Mouse (Mus musculus) neural tube, embryonic 12.5 days (tissue): Measurements from ENCODE around the gene Uhmk1. TPM values are rescaled to one million over a fixed set of nuclear protein-coding genes. Genes with fewer than 3 reads are reported as not detected.

ENCODE experiments used
- ATAC-seq: fragments of 200-750 bp; cut with Nextera tagmentation; 2 replicates; pipeline ENCODE4 v1.8.0; 2017; ENCODE audit warnings: low read depth, mild to moderate bottlenecking, moderate TSS enrichment, moderate library complexity; ENCODE audit not compliant: low FRiP score
- H3K27ac ChIP-seq: fragments of 300-500 bp; sonication (generic); 2 replicates; pipeline ENCODE4 v1.5.1; 2016
- H3K27me3 ChIP-seq: fragments of 300-500 bp; sonication (generic); replicated peaks from 2 replicates; pipeline ENCODE4 v1.6.1; 2016; ENCODE audit warnings: mild to moderate bottlenecking
- H3K36me3 ChIP-seq: fragments of 300-500 bp; sonication (generic); 2 replicates; pipeline ENCODE4 v1.6.1; 2016; ENCODE audit warnings: mild to moderate bottlenecking
- H3K4me1 ChIP-seq: fragments of 300-500 bp; sonication (generic); 2 replicates; pipeline ENCODE4 v1.6.1; 2016
- H3K4me2 ChIP-seq: fragments of 300-500 bp; sonication (generic); replicated peaks from 2 replicates; pipeline ENCODE4 v1.6.1; 2016; ENCODE audit warnings: mild to moderate bottlenecking
- H3K4me3 ChIP-seq: fragments of 300-500 bp; sonication (generic); 2 replicates; pipeline ENCODE4 v1.5.1; 2016
- H3K9ac ChIP-seq: fragments of 300-500 bp; sonication (generic); 2 replicates; pipeline ENCODE4 v1.6.1; 2016; ENCODE audit warnings: mild to moderate bottlenecking
- H3K9me3 ChIP-seq: fragments of 300-500 bp; sonication (generic); 2 replicates; pipeline ENCODE4 v1.6.1; 2016; ENCODE audit warnings: mild to moderate bottlenecking
- WGBS: fragments of 180-500 bp; shearing (Covaris S2); methylation state at CpG from one replicate; pipeline ENCODE4 v1.1.7; 2016; 5-methylcytosine and 5-hydroxymethylcytosine counted together
- polyA plus RNA-seq: library from polyadenylated mRNA; unstranded; fragments of >200 nt; fragmentation: Nextera tagmentation; extraction: Ambion mirVana; gene quantifications from 2 replicates; pipeline ENCODE4 v1.2.1, GENCODE M21; 2016

Gene Uhmk1
- polyA plus RNA-seq, 1 experiment from 2014 or later, result 15.0 TPM

DNA sequence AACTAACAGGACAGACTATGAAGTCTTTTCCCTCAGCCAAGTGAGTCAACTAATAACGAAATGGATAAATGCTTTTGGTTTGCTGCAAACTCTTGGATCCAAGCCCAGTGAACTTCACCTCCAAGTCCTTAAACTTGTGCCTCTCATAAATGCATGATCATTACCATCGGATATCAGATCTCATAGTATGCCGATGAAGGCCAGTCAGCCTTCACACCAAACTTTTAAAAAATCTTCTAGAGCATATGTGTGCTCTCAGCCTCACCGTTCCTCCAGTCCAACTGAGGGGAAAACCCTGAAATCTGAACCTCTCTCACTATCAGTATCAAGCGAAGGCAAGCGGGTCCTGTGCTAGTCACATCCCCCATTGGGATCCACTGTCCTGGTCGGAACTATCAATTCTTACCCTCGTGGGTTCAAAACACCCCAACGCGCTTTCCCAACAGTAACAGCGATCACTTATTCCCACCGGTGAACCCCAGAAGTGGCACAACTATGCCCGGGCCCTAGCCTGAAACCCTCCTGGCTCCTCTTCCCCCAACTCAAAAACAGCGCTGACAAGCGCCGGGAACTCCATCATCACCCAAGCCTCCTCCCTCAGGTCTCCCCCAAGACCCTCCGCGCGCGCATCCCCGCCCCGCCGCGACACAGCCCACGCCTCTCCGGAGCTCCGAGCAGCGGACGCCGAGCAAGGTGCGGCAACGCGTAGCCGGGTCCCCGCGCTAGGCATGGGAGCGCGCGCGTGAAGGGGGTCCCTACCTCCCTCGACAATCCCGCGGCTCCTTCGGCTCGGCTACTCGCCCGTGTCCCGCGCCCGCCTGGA lies 41.0 kb downstream of the Uhmk1 start:
- Histone ChIP-seq H3K4me3 (peak overlapping the region; percentile 75), H3K36me3 (no peaks in the 10 kb centered on the region), H3K9ac (peak overlapping the region; percentile 75), H3K27me3 (no peaks in the 10 kb centered on the region), H3K27ac (peak overlapping the region; percentile 53; the same call in 1 of the 2 replicates), H3K9me3 (no peaks in the 10 kb centered on the region), H3K4me2 (peak overlapping the region; percentile 78), H3K4me1 (peaks cover 8% of the 10 kb centered on the region)
- WGBS, result under 1% methylated on average over 49 of the region's 50 CpGs
- peak; percentile 86 for ATAC-seq

- Histone ChIP-seq H3K36me3 (peaks cover 16% of the 10 kb centered on the region), H3K4me2 (no peak overlapping the region), H3K27ac (no peak overlapping the region), H3K9ac (no peak overlapping the region), H3K4me1 (no peaks in the 10 kb centered on the region), H3K9me3 (no peaks in the 10 kb centered on the region), H3K27me3 (no peaks in the 10 kb centered on the region), H3K4me3 (no peak overlapping the region)
- no peak for ATAC-seq
- WGBS, result 94% methylated on average over 6 of the region's 6 CpGs
These were observed 47.4 kb downstream of the Uhmk1 start for GRCm38 (mm10) chr1:170167781-170168180.

DNA sequence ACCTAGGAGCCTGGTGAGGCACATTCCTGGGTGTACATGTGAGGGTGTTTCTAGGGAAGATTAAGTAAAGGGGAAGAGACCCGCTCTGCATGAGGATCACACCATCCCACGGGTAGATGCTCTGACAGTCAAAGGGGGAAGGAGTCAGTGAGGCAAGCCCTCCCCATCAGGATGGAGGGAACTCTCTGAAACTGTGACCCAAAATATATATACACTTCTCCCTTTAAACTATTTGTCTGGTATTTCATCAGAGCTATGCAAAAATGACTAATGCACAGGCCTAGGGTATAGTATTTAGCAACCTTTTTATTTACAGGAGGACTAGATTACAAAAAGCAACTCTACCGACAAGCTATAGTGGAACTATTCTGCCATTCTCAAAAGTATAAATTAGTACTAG lies 50.3 kb downstream of the Uhmk1 start:
- 94% methylated on average over 3 of the region's 3 CpGs for WGBS
- no peak for ATAC-seq
- Histone ChIP-seq H3K27ac (no peak overlapping the region), H3K9me3 (no peaks in the 10 kb centered on the region), H3K4me3 (no peak overlapping the region), H3K4me2 (no peak overlapping the region), H3K4me1 (0 out of 2 replicates have a peak, but pooled peaks cover 7% of the 10 kb centered on the region), H3K9ac (no peak overlapping the region), H3K36me3 (peaks cover 22% of the 10 kb centered on the region), H3K27me3 (no peaks in the 10 kb centered on the region)

DNA sequence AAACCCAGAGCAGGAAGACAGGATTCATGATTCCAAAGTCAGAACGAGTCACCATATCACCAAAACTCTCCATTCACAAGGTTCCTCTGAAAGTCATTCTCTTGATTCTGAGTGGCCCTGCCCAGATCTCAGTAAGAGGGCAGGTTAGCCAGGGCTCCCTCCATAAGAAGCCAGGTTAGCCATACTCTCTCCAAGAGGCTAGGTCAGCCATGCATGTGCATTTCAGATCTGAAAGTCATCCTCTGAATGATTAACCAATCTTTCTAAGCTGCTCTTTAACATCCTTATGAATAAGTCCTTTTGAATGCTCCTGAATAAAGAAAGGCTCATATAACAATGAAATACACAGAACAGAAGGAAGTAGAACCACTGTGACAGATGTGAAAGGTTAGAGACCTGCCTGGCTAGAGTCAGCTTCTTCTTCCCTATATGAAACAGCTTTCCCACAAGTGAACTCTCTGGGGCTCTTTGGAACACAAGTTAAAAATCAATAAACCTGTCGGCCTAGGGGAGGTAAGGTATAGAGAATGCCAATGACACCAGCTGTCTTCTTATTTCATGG lies 51.1 kb downstream of the Uhmk1 start:
- H3K27me3 ChIP-seq, result no peaks in the 10 kb centered on the region

GRCm38 (mm10) chr1:170163398-170163943 lies 51.7 kb downstream of the Uhmk1 start:
- H3K9me3 ChIP-seq, result no peaks in the 10 kb centered on the region
- 90% methylated on average over 3 of the region's 3 CpGs for WGBS
- 0 out of 2 replicates have a peak, but pooled peaks cover 7% of the 10 kb centered on the region for H3K4me1 ChIP-seq
- no peak for ATAC-seq
- no peak overlapping the region for H3K4me3 ChIP-seq
- no peak overlapping the region for H3K4me2 ChIP-seq
- no peak overlapping the region for H3K27ac ChIP-seq
- H3K27me3 ChIP-seq, result no peaks in the 10 kb centered on the region
- H3K36me3 ChIP-seq, result peaks cover 26% of the 10 kb centered on the region
- no peak overlapping the region for H3K9ac ChIP-seq

More for the DNA sequence above, 51.1 kb downstream of the Uhmk1 start:
- WGBS, result 88% methylated on average over 2 of the region's 2 CpGs
- no peak overlapping the region for H3K27ac ChIP-seq
- no peak overlapping the region for H3K9ac ChIP-seq
- no peak overlapping the region for H3K4me3 ChIP-seq
- H3K4me1 ChIP-seq, result 0 out of 2 replicates have a peak, but pooled peaks cover 7% of the 10 kb centered on the region
- no peak for ATAC-seq
- peaks cover 22% of the 10 kb centered on the region for H3K36me3 ChIP-seq
- H3K4me2 ChIP-seq, result no peak overlapping the region
- H3K9me3 ChIP-seq, result no peaks in the 10 kb centered on the region

GRCm38 (mm10) chr1:170161852-170162251 lies 53.3 kb downstream of the Uhmk1 start:
- Histone ChIP-seq H3K4me1 (0 out of 2 replicates have a peak, but pooled peaks cover 7% of the 10 kb centered on the region), H3K36me3 (peaks cover 35% of the 10 kb centered on the region), H3K4me2 (no peak overlapping the region), H3K27ac (no peak overlapping the region), H3K4me3 (no peak overlapping the region), H3K27me3 (no peaks in the 10 kb centered on the region), H3K9ac (no peak overlapping the region), H3K9me3 (no peaks in the 10 kb centered on the region)
- ATAC-seq, result no peak
- 81% methylated on average over 6 of the region's 6 CpGs for WGBS

DNA sequence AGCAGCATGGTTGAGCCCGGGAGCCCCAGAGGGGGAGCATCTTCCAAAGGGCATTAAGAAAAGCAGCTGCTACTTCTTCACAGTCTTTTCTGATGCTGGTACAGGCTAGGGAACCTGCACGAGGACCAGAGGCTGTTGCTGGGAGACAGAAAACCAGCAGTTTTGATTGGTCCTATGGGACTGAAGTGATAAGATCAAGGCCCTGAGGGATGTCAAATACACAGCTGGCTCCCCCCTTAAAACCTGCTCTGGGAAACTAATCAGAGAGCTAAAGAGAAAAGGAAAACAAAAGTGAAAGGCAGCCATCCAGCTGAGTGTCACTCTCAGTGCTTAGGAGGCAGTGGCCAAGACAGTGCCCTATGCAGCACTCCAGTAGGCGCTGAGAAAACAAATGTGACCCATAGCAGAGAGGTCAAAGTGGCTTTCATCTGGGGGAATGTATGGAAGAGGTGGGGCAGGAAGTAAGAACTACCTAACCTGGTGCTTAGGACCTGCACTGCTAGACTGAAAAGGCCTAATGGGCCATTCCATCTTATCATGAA lies 54.7 kb downstream of the Uhmk1 start:
- H3K9ac ChIP-seq, result no peak overlapping the region
- no peak overlapping the region for H3K27ac ChIP-seq
- peaks cover 30% of the 10 kb centered on the region for H3K36me3 ChIP-seq
- no peak overlapping the region for H3K4me3 ChIP-seq
- H3K4me2 ChIP-seq, result no peak overlapping the region
- 58% methylated on average over 3 of the region's 3 CpGs for WGBS
- H3K4me1 ChIP-seq, result 0 out of 2 replicates have a peak, but pooled peaks cover 7% of the 10 kb centered on the region
- no peaks in the 10 kb centered on the region for H3K27me3 ChIP-seq
- no peak for ATAC-seq
- no peaks in the 10 kb centered on the region for H3K9me3 ChIP-seq

- 92% methylated on average over 2 of the region's 2 CpGs for WGBS
These were observed 55.5 kb downstream of the Uhmk1 start for GRCm38 (mm10) chr1:170159707-170160106.

GRCm38 (mm10) chr1:170155761-170156160 lies 59.4 kb downstream of the Uhmk1 start:
- H3K27me3 ChIP-seq, result no peaks in the 10 kb centered on the region
- H3K4me3 ChIP-seq, result no peak overlapping the region
- peaks cover 22% of the 10 kb centered on the region for H3K36me3 ChIP-seq
- H3K9me3 ChIP-seq, result no peaks in the 10 kb centered on the region
- ATAC-seq, result no peak
- 91% methylated on average over 5 of the region's 5 CpGs for WGBS
- 0 out of 2 replicates have a peak, but pooled peaks cover 7% of the 10 kb centered on the region for H3K4me1 ChIP-seq
- no peak overlapping the region for H3K4me2 ChIP-seq
- no peak overlapping the region for H3K27ac ChIP-seq
- no peak overlapping the region for H3K9ac ChIP-seq

More at GRCm38 (mm10) chr1:170159707-170160106, 55.5 kb downstream of the Uhmk1 start:
- Histone ChIP-seq H3K9me3 (no peaks in the 10 kb centered on the region), H3K27me3 (no peaks in the 10 kb centered on the region), H3K4me3 (no peak overlapping the region), H3K4me2 (no peak overlapping the region), H3K27ac (no peak overlapping the region), H3K36me3 (peaks cover 27% of the 10 kb centered on the region), H3K9ac (no peak overlapping the region), H3K4me1 (0 out of 2 replicates have a peak, but pooled peaks cover 7% of the 10 kb centered on the region)
- ATAC-seq, result no peak

- no peaks in the 10 kb centered on the region for H3K9me3 ChIP-seq
- peaks cover 19% of the 10 kb centered on the region for H3K36me3 ChIP-seq
- 81% methylated on average over 2 of the region's 2 CpGs for WGBS
- H3K4me1 ChIP-seq, result 0 out of 2 replicates have a peak, but pooled peaks cover 2% of the 10 kb centered on the region
- no peak overlapping the region for H3K9ac ChIP-seq
- no peak overlapping the region for H3K4me3 ChIP-seq
- H3K4me2 ChIP-seq, result no peak overlapping the region
- H3K27me3 ChIP-seq, result no peaks in the 10 kb centered on the region
- no peak overlapping the region for H3K27ac ChIP-seq
- ATAC-seq, result no peak
These were observed 59.9 kb downstream of the Uhmk1 start for GRCm38 (mm10) chr1:170155298-170155697.

- WGBS, result 87% methylated on average over 8 of the region's 8 CpGs
- no peak for ATAC-seq
- H3K9ac ChIP-seq, result no peak overlapping the region
These were observed 61.2 kb downstream of the Uhmk1 start for GRCm38 (mm10) chr1:170153986-170154385.

DNA sequence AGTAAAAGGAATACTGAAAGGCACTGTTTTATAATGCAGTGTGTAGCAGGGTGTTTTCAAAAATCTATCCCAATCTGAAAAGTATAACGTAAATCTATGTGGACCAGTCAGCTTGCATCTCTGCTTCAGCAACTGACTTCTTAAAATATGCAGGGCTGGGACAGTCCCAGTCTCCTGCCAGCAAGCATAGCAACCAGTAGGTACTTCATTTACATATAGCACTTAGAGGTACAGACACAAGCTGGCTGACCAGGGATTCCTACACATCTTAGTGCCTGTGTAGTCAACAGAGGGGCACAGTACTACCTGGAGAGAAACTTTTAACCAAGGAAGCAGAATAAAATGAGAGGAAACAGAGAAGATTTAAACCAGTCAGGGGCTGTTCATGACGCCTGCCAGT lies 62.6 kb downstream of the Uhmk1 start:
- H3K9me3 ChIP-seq, result no peaks in the 10 kb centered on the region
- peaks cover 21% of the 10 kb centered on the region for H3K36me3 ChIP-seq
- H3K27ac ChIP-seq, result no peak overlapping the region
- no peaks in the 10 kb centered on the region for H3K27me3 ChIP-seq
- H3K4me1 ChIP-seq, result no peaks in the 10 kb centered on the region
- H3K4me3 ChIP-seq, result no peak overlapping the region
- ATAC-seq, result no peak
- H3K9ac ChIP-seq, result no peak overlapping the region
- H3K4me2 ChIP-seq, result no peak overlapping the region
- 88% methylated on average over 2 of the region's 2 CpGs for WGBS

More at GRCm38 (mm10) chr1:170153986-170154385, 61.2 kb downstream of the Uhmk1 start:
- no peaks in the 10 kb centered on the region for H3K27me3 ChIP-seq
- H3K27ac ChIP-seq, result no peak overlapping the region
- H3K4me1 ChIP-seq, result no peaks in the 10 kb centered on the region
- no peak overlapping the region for H3K4me3 ChIP-seq
- H3K4me2 ChIP-seq, result no peak overlapping the region
- H3K9me3 ChIP-seq, result no peaks in the 10 kb centered on the region
- peaks cover 21% of the 10 kb centered on the region for H3K36me3 ChIP-seq
